Mouse (Mus musculus) embryonic facial prominence, embryonic 14.5 days (tissue): ENCODE measurements around the gene Olfr1406. TPM values are rescaled to one million over a fixed set of nuclear protein-coding genes. Genes with fewer than 3 reads are reported as not detected.

Experiments used
- ATAC-seq: fragments of 200-750 bp; cut with Nextera tagmentation; 2 replicates; pipeline ENCODE4 v1.8.0; 2017; ENCODE audit warnings: low read depth, moderate number of reproducible peaks, moderate TSS enrichment
- DNase-seq: peaks from one replicate; pipeline ENCODE4 v3.0.0-alpha.2; 2015; ENCODE audit warnings: low spot score
- H3K27ac ChIP-seq: fragments of 300-500 bp; sonication (generic); replicated peaks from 2 replicates; pipeline ENCODE4 v1.5.1; 2014; ENCODE audit warnings: low read depth, mild to moderate bottlenecking, low read length, moderate library complexity
- H3K27me3 ChIP-seq: fragments of 300-500 bp; sonication (generic); replicated peaks from 2 replicates; pipeline ENCODE4 v1.6.1; 2014; ENCODE audit warnings: low read length; ENCODE audit not compliant: control insufficient read depth, insufficient read depth
- H3K36me3 ChIP-seq: fragments of 300-500 bp; sonication (generic); 2 replicates; pipeline ENCODE4 v1.6.1; 2014; ENCODE audit warnings: low read length, mixed read lengths; ENCODE audit not compliant: control insufficient read depth, insufficient read depth
- H3K4me1 ChIP-seq: fragments of 300-500 bp; sonication (generic); 2 replicates; pipeline ENCODE4 v1.6.1; 2014; ENCODE audit warnings: antibody characterized with exemption, low read length; ENCODE audit not compliant: control insufficient read depth, insufficient read depth
- H3K4me2 ChIP-seq: fragments of 300-500 bp; sonication (generic); 2 replicates; pipeline ENCODE4 v1.6.1; 2014; ENCODE audit warnings: low read depth, mild to moderate bottlenecking, low read length, moderate library complexity, mixed read lengths
- H3K4me3 ChIP-seq: fragments of 300-500 bp; sonication (generic); 2 replicates; pipeline ENCODE4 v1.5.1; 2014; ENCODE audit warnings: low read depth, mild to moderate bottlenecking, low read length
- H3K9ac ChIP-seq: fragments of 300-500 bp; sonication (generic); 2 replicates; pipeline ENCODE4 v1.6.1; 2014; ENCODE audit warnings: low read depth, mild to moderate bottlenecking, low read length, moderate library complexity, mixed read lengths
- H3K9me3 ChIP-seq: fragments of 300-500 bp; sonication (generic); 2 replicates; pipeline ENCODE4 v1.6.1; 2016; ENCODE audit warnings: low read length; ENCODE audit not compliant: control insufficient read depth
- WGBS: fragments of 180-500 bp; shearing (Covaris S2); extraction: QIAGEN DNeasy Blood & Tissue Kit; methylation state at CpG from one replicate; pipeline ENCODE4 v1.1.7; 2014; 5-methylcytosine and 5-hydroxymethylcytosine counted together
- polyA plus RNA-seq: library from polyadenylated mRNA; unstranded; fragments of >200 nt; fragmentation: Nextera tagmentation; extraction: Ambion mirVana; gene quantifications from 2 replicates; pipeline ENCODE4 v1.2.1, GENCODE M21; 2014

The Olfr1406 gene
- polyA plus RNA-seq, 1 experiment from 2014 or later: 0.29 TPM

DNA sequence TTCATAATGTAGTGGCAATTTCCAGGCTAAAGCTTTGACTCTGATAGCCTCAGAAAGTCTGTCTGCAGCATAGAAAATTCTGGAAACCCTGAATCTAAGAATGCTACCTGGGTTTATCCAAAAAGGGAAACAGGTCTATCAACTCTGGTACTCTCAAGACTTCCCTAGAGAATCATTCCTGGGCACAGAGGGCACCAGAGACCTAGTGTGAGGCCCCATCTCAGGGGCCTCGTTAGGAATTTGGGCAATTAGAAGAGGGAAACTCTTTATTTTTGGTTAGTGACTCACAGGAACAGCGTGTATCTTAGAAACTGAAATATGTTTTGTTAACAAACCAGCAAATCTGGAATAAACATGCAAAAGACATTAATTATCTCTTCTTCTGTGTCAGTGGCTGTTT lies 53.2 kb downstream of the Olfr1406 start, which contains the start of gene Olfr1408:
TSS of gene Olfr1408 (minus strand) at position 101 of the 400 bp plus-strand sequence.
- ATAC-seq (no peak), DNase-seq (no peak)
- H3K36me3 ChIP-seq: no peaks in the 10 kb centered on the region
- no peak within 1 kb of the TSS for H3K4me2 ChIP-seq
- H3K4me3 ChIP-seq: no peak within 1 kb of the TSS
- no peaks in the 10 kb centered on the region for H3K27me3 ChIP-seq
- H3K9ac ChIP-seq: no peak within 1 kb of the TSS
- H3K9me3 ChIP-seq: no peaks in the 10 kb centered on the region
- H3K4me1 ChIP-seq: no peaks in the 10 kb centered on the region
- H3K27ac ChIP-seq: no peak within 1 kb of the TSS
- WGBS: 66% methylated on average over 2 of the region's 2 CpGs

Other genes with a start within 250 kb of the Olfr1406 start
- not detected in 2 replicates for gene Olfr16, start 240.2 kb downstream of the Olfr1406 start, polyA plus RNA-seq
- not detected in 2 replicates for gene Olfr1408, start 53.3 kb downstream of the Olfr1406 start, polyA plus RNA-seq
- not detected in 2 replicates for gene Olfr218, start 7.2 kb upstream of the Olfr1406 start, polyA plus RNA-seq
- 0.17 TPM in 2 replicates for gene Olfr1404, start 21.8 kb upstream of the Olfr1406 start, polyA plus RNA-seq
- gene Fcer1a, start 36.6 kb upstream of the Olfr1406 start, polyA plus RNA-seq: 0.21 TPM in 1 of 2 replicates, not detected in the other
- gene Olfr418, start 75.4 kb upstream of the Olfr1406 start, polyA plus RNA-seq: not detected in 2 replicates
- not detected in 2 replicates for gene Mptx2, start 87.1 kb upstream of the Olfr1406 start, polyA plus RNA-seq
- 1.6 and 3.9 TPM in 2 replicates for gene Ackr1, start 143.1 kb upstream of the Olfr1406 start, polyA plus RNA-seq
- gene Aim2, start 160.2 kb upstream of the Olfr1406 start, polyA plus RNA-seq: 0.53 and 1.3 TPM in 2 replicates
- 11.6 and 12.3 TPM in 2 replicates for gene Cadm3, start 177.1 kb upstream of the Olfr1406 start, polyA plus RNA-seq